Mouse (Mus musculus) cortical plate, adult 2 months (tissue): ENCODE measurements around the gene Mboat1. TPM values are rescaled to one million over a fixed set of nuclear protein-coding genes. Genes with fewer than 3 reads are reported as not detected.

Experiments used
- H3K27ac ChIP-seq: fragments of 200-500 bp; 2 replicates; pipeline ENCODE4 v1.5.1; 2012; ENCODE audit warnings: low read length, control low read depth, inconsistent platforms; ENCODE audit not compliant: insufficient read depth
- H3K4me1 ChIP-seq: fragments of 200-500 bp; 2 replicates; pipeline ENCODE4 v1.6.1; 2011; ENCODE audit warnings: low read length; ENCODE audit not compliant: control insufficient read depth, insufficient read depth
- H3K4me3 ChIP-seq: fragments of 200-500 bp; 2 replicates; pipeline ENCODE4 v1.5.1; 2011; ENCODE audit warnings: mild to moderate bottlenecking, low read length, control low read depth; ENCODE audit not compliant: insufficient read depth
- CTCF ChIP-seq: fragments of 200-500 bp; IDR thresholded peaks from 2 replicates; pipeline ENCODE4 v1.5.1; 2011; ENCODE audit warnings: mild to moderate bottlenecking, control low read depth, low read length; ENCODE audit not compliant: insufficient read depth; ENCODE audit errors: extremely low read depth
- POLR2A ChIP-seq: fragments of 200-500 bp; IDR thresholded peaks from 2 replicates; pipeline ENCODE4 v1.6.1; 2011; ENCODE audit warnings: mild to moderate bottlenecking, low read length, control low read depth; ENCODE audit not compliant: insufficient read depth; ENCODE audit errors: extremely low read depth
- polyA plus RNA-seq: library from polyadenylated mRNA; depleted of rRNA; stranded (reverse); fragments of >200 nt; gene quantifications from 2 replicates; pipeline ENCODE4 v1.2.3, GENCODE M21; 2012

Gene Mboat1
- polyA plus RNA-seq, 1 experiment, result 3.2 TPM

GRCm38 (mm10) chr13:30199821-30200220 lies 63.5 kb downstream of the Mboat1 start:
- Histone ChIP-seq H3K4me1 (no peaks in the 10 kb centered on the region), H3K27ac (no peak overlapping the region), H3K4me3 (no peak overlapping the region)
- no peak for TF ChIP-seq POLR2A
- TF ChIP-seq CTCF, result no peak

DNA sequence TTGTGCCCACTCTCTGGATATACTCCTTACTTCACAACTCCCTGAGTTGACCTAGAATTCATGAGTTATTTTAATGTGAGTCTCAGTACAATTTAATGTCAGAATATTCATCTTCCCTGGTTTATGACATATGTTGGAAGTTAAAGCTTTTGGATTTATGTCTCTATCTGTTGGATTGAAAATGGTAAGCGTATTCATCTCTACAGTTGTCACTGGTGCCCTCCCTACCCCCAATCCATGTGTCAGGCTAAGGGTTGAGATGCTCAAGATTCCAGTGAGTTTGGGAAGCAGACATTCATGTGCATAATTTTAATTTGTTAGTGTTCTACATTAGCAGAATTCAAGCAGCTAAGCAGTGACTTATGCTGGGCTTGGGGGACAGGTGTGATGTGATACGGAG lies 64.4 kb downstream of the Mboat1 start:
- TF ChIP-seq POLR2A, result no peak
- TF ChIP-seq CTCF, result no peak
- Histone ChIP-seq H3K4me3 (no peak overlapping the region), H3K4me1 (no peaks in the 10 kb centered on the region), H3K27ac (no peak overlapping the region)

- TF ChIP-seq CTCF (no peak), POLR2A (no peak)
- H3K4me3 ChIP-seq, result no peak overlapping the region
- no peak overlapping the region for H3K27ac ChIP-seq
- no peaks in the 10 kb centered on the region for H3K4me1 ChIP-seq
Observed at GRCm38 (mm10) chr13:30203018-30203417, 66.7 kb downstream of the Mboat1 start.

DNA sequence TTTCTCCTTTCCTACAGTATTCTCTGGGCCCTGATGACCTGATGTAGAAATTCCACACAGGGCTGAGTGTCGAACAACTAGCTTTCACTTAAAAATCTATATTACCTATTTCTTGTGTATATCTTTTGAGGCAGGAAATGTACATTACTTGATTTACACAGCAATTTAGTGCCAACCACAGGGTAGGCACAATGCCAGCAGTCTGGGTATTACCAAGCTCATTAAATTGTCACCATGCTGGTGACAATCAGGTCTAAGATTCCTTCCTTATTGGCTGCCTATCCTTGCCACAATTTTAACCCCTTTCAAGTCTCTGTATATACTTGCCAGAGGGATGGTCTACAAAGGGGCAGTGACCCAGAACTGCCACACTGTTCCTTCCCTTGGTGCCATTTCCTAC lies 71.9 kb downstream of the Mboat1 start:
- H3K4me3 ChIP-seq, result no peak overlapping the region
- TF ChIP-seq CTCF, result no peak
- TF ChIP-seq POLR2A, result no peak

DNA sequence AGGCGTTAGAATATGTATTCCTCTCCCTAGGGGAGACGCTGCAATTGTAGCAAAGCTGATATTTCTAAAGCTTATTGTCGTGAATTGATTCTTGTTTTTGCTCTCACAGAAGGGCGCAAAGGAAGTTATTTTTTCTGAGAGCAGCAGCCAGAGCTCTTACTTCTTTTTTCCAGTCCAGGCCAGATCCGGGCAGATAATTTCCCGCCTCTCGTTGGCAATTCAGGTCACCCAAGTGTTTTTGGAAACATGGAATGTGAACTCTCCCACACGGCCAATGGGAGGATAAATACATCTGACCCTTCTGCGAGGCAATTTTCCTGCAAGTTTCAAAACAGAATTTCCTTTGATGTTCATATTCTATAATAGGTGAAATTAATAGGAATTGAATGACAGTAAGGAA lies 77.0 kb downstream of the Mboat1 start:
- Histone ChIP-seq H3K4me3 (no peak overlapping the region), H3K4me1 (no peaks in the 10 kb centered on the region), H3K27ac (no peak overlapping the region)
- TF ChIP-seq CTCF (no peak), POLR2A (no peak)

More for the DNA sequence above, 71.9 kb downstream of the Mboat1 start:
- no peaks in the 10 kb centered on the region for H3K4me1 ChIP-seq
- no peak overlapping the region for H3K27ac ChIP-seq

DNA sequence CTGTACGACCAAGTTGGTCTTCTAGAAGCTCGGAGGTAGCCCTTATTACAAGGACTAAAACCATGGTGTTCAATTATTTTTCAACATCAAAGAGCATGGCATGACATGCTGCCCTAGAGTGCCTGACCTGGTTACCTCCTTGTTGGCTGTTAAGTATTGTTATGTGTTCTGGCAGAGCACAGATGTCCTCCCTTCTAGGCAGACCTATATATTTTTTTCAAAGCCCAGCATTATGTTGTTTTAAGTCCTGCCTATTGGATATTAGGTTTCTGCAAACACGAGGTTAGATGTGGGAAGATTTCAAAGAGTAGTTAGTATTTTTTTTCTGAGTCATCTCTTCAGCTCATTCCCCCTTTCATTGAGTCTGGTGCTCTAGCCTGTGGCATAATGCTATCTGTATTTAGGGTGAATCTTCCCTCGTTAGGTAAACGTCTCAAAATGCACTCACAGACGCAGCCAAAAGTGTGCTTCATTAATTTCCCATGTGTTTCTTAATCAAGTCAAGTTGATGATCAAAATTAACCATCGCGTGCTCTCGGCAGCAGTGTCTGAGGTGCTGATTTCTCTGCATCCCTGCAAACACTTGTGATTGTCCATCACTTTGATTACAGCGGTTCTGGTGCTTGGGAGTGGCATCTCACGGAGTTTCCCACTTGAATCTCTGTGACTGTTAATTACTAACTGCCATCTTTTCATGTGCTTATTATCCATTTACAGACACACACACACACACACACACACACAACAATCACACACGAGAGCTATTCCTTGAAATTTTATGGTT lies 81.5 kb downstream of the Mboat1 start:
- TF ChIP-seq CTCF (no peak), POLR2A (no peak)
- Histone ChIP-seq H3K27ac (no peak overlapping the region), H3K4me3 (no peak overlapping the region), H3K4me1 (no peaks in the 10 kb centered on the region)

- Histone ChIP-seq H3K4me3 (no peak overlapping the region), H3K4me1 (no peaks in the 10 kb centered on the region), H3K27ac (no peak overlapping the region)
- TF ChIP-seq CTCF (no peak), POLR2A (no peak)
Observed at GRCm38 (mm10) chr13:30219597-30219996, 83.3 kb downstream of the Mboat1 start.

GRCm38 (mm10) chr13:30221316-30221715 lies 85.0 kb downstream of the Mboat1 start:
- H3K4me3 ChIP-seq, result no peak overlapping the region
- no peak for TF ChIP-seq POLR2A
- TF ChIP-seq CTCF, result no peak
- H3K27ac ChIP-seq, result no peak overlapping the region
- no peaks in the 10 kb centered on the region for H3K4me1 ChIP-seq

- TF ChIP-seq POLR2A (no peak), CTCF (no peak)
- no peak overlapping the region for H3K4me3 ChIP-seq
- no peaks in the 10 kb centered on the region for H3K4me1 ChIP-seq
- H3K27ac ChIP-seq, result no peak overlapping the region
Observed at GRCm38 (mm10) chr13:30224114-30224513, 87.8 kb downstream of the Mboat1 start.

DNA sequence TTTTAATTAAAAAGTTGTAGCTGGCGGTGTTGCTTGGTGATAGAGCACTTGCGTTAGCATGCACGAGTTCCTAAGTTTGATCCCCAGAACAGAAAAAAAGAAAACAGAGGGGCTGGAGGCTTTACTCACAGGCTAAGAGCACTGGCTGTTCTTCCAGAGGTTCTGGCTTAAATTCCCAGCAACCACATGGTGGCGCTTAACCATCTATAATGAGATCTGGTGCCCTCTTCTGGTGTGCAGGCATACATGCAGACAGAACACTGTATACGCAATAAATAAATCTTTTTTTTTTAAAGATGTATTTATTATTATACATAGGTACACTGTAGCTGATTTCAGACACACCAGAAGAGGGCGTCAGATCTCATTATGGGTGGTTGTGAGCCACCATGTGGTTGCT lies 88.4 kb downstream of the Mboat1 start:
- no peak overlapping the region for H3K4me3 ChIP-seq
- TF ChIP-seq CTCF, result no peak
- TF ChIP-seq POLR2A, result no peak
- no peak overlapping the region for H3K27ac ChIP-seq
- H3K4me1 ChIP-seq, result no peaks in the 10 kb centered on the region
